Mouse (Mus musculus) gastrocnemius, adult 2 months (tissue): ENCODE measurements around the gene Ogfod2. TPM values are rescaled to one million over a fixed set of nuclear protein-coding genes. Genes with fewer than 3 reads are reported as not detected.

Experiments used
- DNase-seq: peaks from one replicate; pipeline ENCODE4 v3.0.0; 2022
- H3K27ac ChIP-seq: fragments of 200-600 bp; 2 replicates; pipeline ENCODE4 v1.8.1; 2022; ENCODE audit warnings: mild to moderate bottlenecking
- H3K4me3 ChIP-seq: fragments of 200-600 bp; 2 replicates; pipeline ENCODE4 v1.8.1; 2022; ENCODE audit warnings: mild to moderate bottlenecking, moderate library complexity
- CTCF ChIP-seq: fragments of 200-600 bp; IDR thresholded peaks from 2 replicates; pipeline ENCODE4 v1.8.1; 2022; ENCODE audit warnings: antibody characterized with exemption, mild to moderate bottlenecking, moderate library complexity
- intact Hi-C: fragments of 180-260 bp; cut with DNase I; formaldehyde crosslinking; loops from one replicate; pipeline ENCODE4 v1.15.1; 2025
- total RNA-seq, 2 experiments: library from RNA; stranded (reverse); gene quantifications; 2 replicates each; pipeline ENCODE4 v1.2.3; 2021

The Ogfod2 gene
- total RNA-seq, 2 experiments from 2014 or later: 11.7 to 12.2 TPM

GRCm38 (mm10) chr5:124125093-124125492, 13.0 kb downstream of the Ogfod2 start:
- intact Hi-C loops: no loop called here
- no peak for DNase-seq
- Histone ChIP-seq H3K27ac (no peak overlapping the region), H3K4me3 (no peak overlapping the region)
- TF ChIP-seq CTCF: no peak

GRCm38 (mm10) chr5:124134261-124134660, 22.2 kb downstream of the Ogfod2 start:
- Histone ChIP-seq H3K27ac (no peak overlapping the region), H3K4me3 (no peak overlapping the region)
- DNase-seq: no peak
- intact Hi-C loops: no loop called here
- TF ChIP-seq CTCF: no peak

GRCm38 (mm10) chr5:124138066-124138465, 26.0 kb downstream of the Ogfod2 start:
- intact Hi-C loops: no loop called here
- TF ChIP-seq CTCF: no peak
- Histone ChIP-seq H3K4me3 (no peak overlapping the region), H3K27ac (no peak overlapping the region)
- DNase-seq: no peak

GRCm38 (mm10) chr5:124149028-124149427, 36.9 kb downstream of the Ogfod2 start:
- intact Hi-C loops: no loop called here
- TF ChIP-seq CTCF: no peak
- Histone ChIP-seq H3K4me3 (no peak overlapping the region), H3K27ac (no peak overlapping the region)
- DNase-seq: no peak

GRCm38 (mm10) chr5:124150895-124151294, 38.8 kb downstream of the Ogfod2 start:
- no peak for TF ChIP-seq CTCF
- DNase-seq: no peak
- Histone ChIP-seq H3K4me3 (no peak overlapping the region), H3K27ac (no peak overlapping the region)
- intact Hi-C loops: no loop called here

- no peak for TF ChIP-seq CTCF
- peak overlapping the region; percentile 63 for H3K27ac ChIP-seq
- DNase-seq: no peak
- intact Hi-C loops: no loop called here
- H3K4me3 ChIP-seq: no peak overlapping the region
These were observed 40.6 kb downstream of the Ogfod2 start for GRCm38 (mm10) chr5:124152734-124153133.

GRCm38 (mm10) chr5:124155943-124156342, 43.8 kb downstream of the Ogfod2 start:
- intact Hi-C loops: no loop called here
- DNase-seq: no peak
- Histone ChIP-seq H3K27ac (no peak overlapping the region), H3K4me3 (no peak overlapping the region)
- TF ChIP-seq CTCF: no peak

- H3K4me3 ChIP-seq: no peak overlapping the region
- DNase-seq: no peak
- peak overlapping the region; percentile 31; the same call in 1 of the 2 replicates for H3K27ac ChIP-seq
- intact Hi-C loops: no loop called here
- TF ChIP-seq CTCF: no peak
These were observed 46.2 kb downstream of the Ogfod2 start for GRCm38 (mm10) chr5:124158305-124158704.

- H3K27ac ChIP-seq: peak overlapping the region; percentile 12; the same call in 1 of the 2 replicates
These were observed 47.4 kb downstream of the Ogfod2 start for GRCm38 (mm10) chr5:124159453-124159852.

GRCm38 (mm10) chr5:124161831-124162230, 49.7 kb downstream of the Ogfod2 start:
- TF ChIP-seq CTCF: no peak
- DNase-seq: no peak
- intact Hi-C loops: loop anchor here (5.0 kb wide), 1 partner anchor 135 kb away; no protein-coding TSS in a partner anchor
- Histone ChIP-seq H3K27ac (peak overlapping the region; percentile 7; the same call in 1 of the 2 replicates), H3K4me3 (no peak overlapping the region)

More at GRCm38 (mm10) chr5:124159453-124159852, 47.4 kb downstream of the Ogfod2 start:
- no peak for DNase-seq
- intact Hi-C loops: no loop called here
- no peak overlapping the region for H3K4me3 ChIP-seq
- TF ChIP-seq CTCF: no peak

- Histone ChIP-seq H3K27ac (no peak overlapping the region; the same call in 1 of the 2 replicates), H3K4me3 (no peak overlapping the region)
- intact Hi-C loops: loop anchor here (5.0 kb wide), 1 partner anchor 135 kb away; no protein-coding TSS in a partner anchor
- DNase-seq: peak; percentile 79
- peak; percentile 82 for TF ChIP-seq CTCF
These were observed 50.5 kb downstream of the Ogfod2 start for GRCm38 (mm10) chr5:124162577-124162976.

- no peak for TF ChIP-seq CTCF
- DNase-seq: no peak
- intact Hi-C loops: loop anchor here (5.0 kb wide), 1 partner anchor 134 kb away; no protein-coding TSS in a partner anchor
- no peak overlapping the region for H3K4me3 ChIP-seq
- H3K27ac ChIP-seq: 0 out of 2 replicates have a peak overlapping the region, but pooled peaks have one; percentile 16
These were observed 51.3 kb downstream of the Ogfod2 start for GRCm38 (mm10) chr5:124163445-124163844.

Other genes with a start within 250 kb of the Ogfod2 start
- not detected for gene Hcar2, start 246.8 kb upstream of the Ogfod2 start, total RNA-seq
- gene Hcar1, start 232.3 kb upstream of the Ogfod2 start, total RNA-seq: under 1 TPM; 0.08 to 0.17 TPM
- 10 to 100 TPM; 40.1 to 49.3 TPM for gene Denr, start 205.1 kb upstream of the Ogfod2 start, total RNA-seq
- gene Gm43518, start 184.9 kb upstream of the Ogfod2 start, total RNA-seq: 1 to 10 TPM in 1 of 2 experiments, under 1 TPM in 1; 0.89 to 1.1 TPM
- under 1 TPM; 0.66 to 0.73 TPM for gene Ccdc62, start 181.6 kb upstream of the Ogfod2 start, total RNA-seq
- 10 to 100 TPM in 1 of 2 experiments, 1 to 10 TPM in 1; 5.6 to 14.3 TPM for gene Hip1r, start 138.7 kb upstream of the Ogfod2 start, total RNA-seq
- 1 to 10 TPM; 4.1 to 6.2 TPM for gene Vps37b, start 80.0 kb upstream of the Ogfod2 start, total RNA-seq
- 10 to 100 TPM in 1 of 2 experiments, 1 to 10 TPM in 1; 7.1 to 11.9 TPM for gene Abcb9, start 16.5 kb upstream of the Ogfod2 start, total RNA-seq
- 10 to 100 TPM; 38.3 to 41.2 TPM for gene Arl6ip4, start 3.8 kb downstream of the Ogfod2 start, total RNA-seq
- 10 to 100 TPM; 18.1 to 28.4 TPM for gene Pitpnm2, start 137.5 kb downstream of the Ogfod2 start, total RNA-seq
- 1 to 10 TPM; 2.7 to 3.4 TPM for gene Mphosph9, start 215.7 kb downstream of the Ogfod2 start, total RNA-seq
- gene 2810006K23Rik, start 215.8 kb downstream of the Ogfod2 start, total RNA-seq: 1 to 10 TPM; 6.2 to 8.7 TPM